9 mouse cellular contexts compared by ENCODE assay signal in genomic region chr15:8781159-8782130, GRCm38 (mm10).
DNase-seq lines count a peak whose midpoint lies in the region; ATAC-seq lines count a peak whose summit lies in the region.
"Had no signal": no experiment of that assay in that cellular context is flagged by ENCODE, and none has a peak within 500 bp of the region (broad histone marks: within the 10 kb centered on the region; RNA-seq: fewer than 3 reads in every experiment).

No protein-coding gene starts in this region.

- H3K9me3 ChIP-seq in hindbrain, embryonic 12.5 days (replicated peaks): no peaks in the 10 kb centered on the region
- H3K9me3 ChIP-seq: G1E had no signal

- no peak overlapping the region for H3K9ac ChIP-seq in hindbrain, embryonic 12.5 days

- WGBS in hindbrain, embryonic 12.5 days: 39% methylated on average over 28 of the region's 28 CpGs

- no peaks in the 10 kb centered on the region for H3K36me3 ChIP-seq in hindbrain, embryonic 12.5 days
- H3K36me3 ChIP-seq: G1E had no signal

- H3K27me3 ChIP-seq in hindbrain, embryonic 12.5 days: no peaks in the 10 kb centered on the region

- H3K27ac ChIP-seq in hindbrain, embryonic 12.5 days: peak overlapping the region; percentile 77

- peak; percentile 87 for ATAC-seq in hindbrain, embryonic 12.5 days (ENCODE audit: low FRiP score)

- peak overlapping the region; percentile 22 for H3K4me2 ChIP-seq in hindbrain, embryonic 12.5 days (replicated peaks)

- peaks cover 13% of the 10 kb centered on the region for H3K4me1 ChIP-seq in hindbrain, embryonic 12.5 days

- peak; percentile 31 for DNase-seq in right cerebral cortex, adult 18-20 months
- no peak for DNase-seq in right cerebral cortex, postnatal 14 days
- peak; percentile 56 for DNase-seq in mesoderm, embryonic 11.5 days (ENCODE audit: low read depth, low spot score)
- peak; percentile 26 for DNase-seq in right cerebral cortex, postnatal 4 days
- no peak for DNase-seq in thymus, postnatal 14 days
- DNase-seq in c-Kit-positive CD71-positive TER-119-positive erythroid progenitor cells, embryonic 14.5 days (ENCODE audit: low spot score): no peak
- no peak for DNase-seq in thymus, postnatal 36 days

- no peak overlapping the region for H3K4me3 ChIP-seq in hindbrain, embryonic 12.5 days

Comparison
In these comparisons a context has a peak if more than half of its experiments do, and no peak if none do; other contexts are left out.
1. DNase-seq: peak in right cerebral cortex, adult 18-20 months (single experiment), mesoderm, embryonic 11.5 days (single experiment) and right cerebral cortex, postnatal 4 days (single experiment); none in right cerebral cortex, postnatal 14 days (single experiment), thymus, postnatal 14 days (single experiment), c-Kit-positive CD71-positive TER-119-positive erythroid progenitor cells, embryonic 14.5 days (single experiment) and thymus, postnatal 36 days (0 of 2).